Mouse (Mus musculus) left cerebral cortex, adult 18-20 months (tissue): ENCODE results near the gene Sema4a. TPM values are rescaled to one million over a fixed set of nuclear protein-coding genes. Genes with fewer than 3 reads are reported as not detected.
A peak's percentile ranks its signal among the peaks of the same experiment; 100 is the strongest.

Source experiments
- DNase-seq, 2 experiments: peaks; one replicate each; pipeline ENCODE4 v3.0.0; 2021 to 2022; ENCODE audit warnings: low spot score in 2 of 2, mixed read lengths in 1 of 2
- total RNA-seq, 2 experiments: library from RNA; stranded (reverse); gene quantifications; 2 replicates each; pipeline ENCODE4 v1.2.3; 2021

Gene Sema4a
- total RNA-seq, 2 experiments from 2014 or later: 70.4 to 76.5 TPM

DNA sequence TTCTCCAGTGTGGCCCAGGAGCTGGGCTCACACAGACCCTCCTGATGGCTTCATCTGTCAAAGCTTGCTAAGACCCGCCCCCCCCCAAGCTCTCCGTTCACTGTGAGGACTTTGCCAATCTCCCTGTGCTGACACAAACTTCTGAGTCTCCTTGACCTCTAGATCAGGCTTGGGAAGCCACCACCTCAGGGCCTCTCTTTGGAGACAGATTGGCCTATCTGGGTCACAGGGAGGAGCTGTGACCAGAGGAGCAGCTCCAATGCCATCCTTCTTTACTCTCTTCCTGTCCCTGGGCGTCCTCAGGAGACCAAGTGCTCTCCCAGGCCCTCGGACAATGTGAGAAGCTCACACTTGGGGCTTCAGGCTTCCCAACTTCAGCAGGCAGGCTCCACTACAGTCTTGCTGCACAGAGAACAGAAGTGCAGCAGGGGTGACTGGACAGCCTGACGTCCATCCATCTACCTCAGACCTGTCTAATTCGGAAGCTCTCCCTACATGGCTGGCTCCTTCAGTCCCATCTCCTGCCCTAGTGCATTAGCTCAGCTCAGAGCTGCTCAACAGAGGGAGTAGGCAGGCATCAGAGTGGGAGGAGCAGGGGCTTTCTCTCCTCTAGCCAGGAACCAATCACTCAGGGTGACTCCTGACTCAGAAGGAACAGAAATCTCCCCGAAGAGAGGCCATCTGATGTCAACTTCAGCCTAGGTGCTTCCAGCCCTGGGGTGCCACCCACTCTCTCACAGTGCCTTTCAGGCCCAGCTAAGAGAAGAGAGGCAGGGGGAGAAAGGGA is 4.0 kb downstream of the Sema4a start:
- no peak for DNase-seq

DNA sequence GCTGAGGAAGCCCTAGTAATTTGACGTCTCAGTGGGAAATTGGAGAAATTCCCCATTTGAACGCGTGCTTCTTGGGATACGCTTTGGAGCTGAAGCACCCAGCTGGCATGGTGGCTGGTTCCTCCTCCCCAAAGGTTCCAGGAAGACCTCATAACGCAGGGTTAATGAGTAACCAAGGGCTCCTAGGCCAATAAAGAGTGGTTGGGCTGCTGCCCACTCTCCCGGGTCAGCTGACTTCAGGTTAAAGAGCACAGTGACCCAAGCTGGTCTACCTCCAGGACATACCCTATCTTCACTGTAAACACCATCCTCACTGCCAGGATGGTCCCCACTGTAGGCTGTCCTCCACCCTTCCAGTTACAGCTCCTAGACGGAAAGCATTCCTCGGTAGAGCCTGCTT is 4.7 kb downstream of the Sema4a start:
- no peak for DNase-seq

DNA sequence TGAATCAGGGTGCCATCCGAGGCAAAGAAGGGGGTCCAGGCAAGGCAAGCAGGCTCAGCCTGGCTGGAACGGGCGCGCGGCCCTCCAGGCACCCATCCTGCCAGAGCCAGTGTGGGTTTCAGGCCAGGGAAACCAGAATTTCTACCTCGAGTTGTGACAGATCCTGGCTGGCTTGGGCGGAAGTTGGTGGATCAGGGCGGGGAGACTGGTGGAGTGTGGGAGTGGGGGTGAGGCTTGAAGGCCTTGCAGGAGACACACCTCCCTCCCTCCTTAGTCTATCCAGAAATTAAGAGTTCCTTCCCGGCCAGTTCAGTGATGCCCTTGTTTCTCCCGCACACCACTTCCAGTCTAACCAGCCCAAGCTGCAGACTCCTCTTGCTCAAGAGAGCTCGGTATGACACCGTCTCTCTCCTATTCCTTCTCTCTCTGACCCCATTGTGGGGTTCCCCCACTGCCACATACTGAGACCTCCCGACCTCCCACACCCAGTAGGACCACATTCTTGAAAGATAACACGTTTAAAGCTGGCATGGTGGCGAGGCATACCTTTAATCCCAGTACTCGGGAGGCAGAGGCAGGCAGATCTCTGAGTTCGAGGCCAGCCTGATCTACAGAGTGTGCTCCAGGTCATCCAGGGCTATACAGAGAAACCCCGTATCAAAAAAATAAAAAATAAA is 5.3 kb downstream of the Sema4a start:
- no peak for DNase-seq

DNA sequence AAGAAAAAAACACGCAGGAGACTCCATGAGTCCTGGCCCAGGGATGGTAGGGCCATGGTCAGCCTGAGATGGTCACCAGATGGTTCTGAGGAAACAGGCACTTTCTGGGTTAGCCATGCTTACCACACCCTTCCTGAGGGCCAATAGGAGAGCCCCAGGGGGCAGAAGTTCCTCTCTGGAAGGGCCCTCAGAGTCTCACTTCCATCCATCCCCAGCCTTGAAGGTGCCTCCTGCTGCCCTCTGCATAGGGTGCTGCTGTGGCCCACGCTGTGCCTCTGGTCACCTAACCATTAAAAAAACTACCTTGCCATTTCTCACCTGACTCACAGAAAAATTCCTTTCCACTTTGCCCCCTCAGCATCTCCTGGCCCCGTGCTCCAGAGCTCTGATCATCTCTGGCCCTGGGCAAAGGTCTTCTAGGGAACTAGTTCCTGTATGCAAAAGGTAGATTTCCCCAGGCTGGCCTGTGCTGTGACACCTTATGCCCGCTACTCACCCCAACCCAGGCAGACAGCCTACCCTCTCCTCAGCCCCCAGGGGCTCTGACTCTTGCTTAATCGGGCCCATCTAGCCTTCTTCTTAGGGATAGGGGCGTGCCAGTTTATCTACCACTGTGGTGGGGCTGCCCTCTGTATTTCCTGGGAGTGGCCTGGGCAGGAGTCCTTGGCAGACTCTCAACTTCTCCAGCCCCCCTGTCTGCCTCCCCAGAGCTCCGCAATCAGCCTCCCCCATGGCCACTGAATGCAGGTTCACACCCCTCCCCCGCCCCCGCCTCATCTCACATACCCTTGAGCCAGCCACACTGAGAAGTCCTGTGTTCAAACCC is 6.0 kb downstream of the Sema4a start:
- no peak for DNase-seq

DNA sequence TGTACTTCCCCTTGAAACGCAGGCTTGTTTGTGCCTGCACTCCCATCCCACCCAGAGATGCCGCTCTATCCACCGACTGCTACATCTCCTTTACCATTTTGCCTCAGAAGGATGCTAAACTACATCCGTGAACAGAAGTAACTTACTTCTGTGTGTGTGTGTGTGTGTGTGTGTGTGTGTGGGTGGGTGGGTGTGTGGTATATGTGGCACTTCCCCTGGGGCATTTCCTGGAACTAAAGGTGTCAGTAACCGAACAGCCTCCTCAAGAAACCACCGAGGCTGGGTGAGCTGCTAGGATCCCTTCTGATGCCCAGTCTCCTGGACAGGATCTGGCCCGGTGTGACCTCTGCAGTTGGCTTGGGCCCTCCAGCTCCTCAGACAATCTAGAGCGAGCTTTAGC is 7.0 kb downstream of the Sema4a start:
- no peak for DNase-seq

DNA sequence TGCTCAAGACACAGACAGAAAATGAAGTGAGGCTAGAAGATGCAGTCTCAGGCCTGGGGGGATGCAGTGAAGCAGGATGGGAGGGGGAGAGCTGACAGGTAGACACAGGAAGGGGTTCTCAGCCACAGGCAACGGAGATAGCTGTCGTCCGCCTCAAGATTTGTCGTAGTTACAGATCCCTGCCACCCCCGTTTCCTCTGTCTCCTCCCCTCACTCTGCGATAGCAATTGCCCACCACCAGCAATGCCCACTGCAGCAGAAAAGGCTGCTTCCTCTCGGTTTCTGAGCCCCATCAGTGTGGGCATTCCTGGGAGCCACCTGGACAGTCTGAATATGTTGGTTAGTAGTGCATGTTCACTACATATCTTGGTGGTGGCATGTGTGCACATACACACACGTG is 7.6 kb downstream of the Sema4a start:
- DNase-seq: no peak

DNA sequence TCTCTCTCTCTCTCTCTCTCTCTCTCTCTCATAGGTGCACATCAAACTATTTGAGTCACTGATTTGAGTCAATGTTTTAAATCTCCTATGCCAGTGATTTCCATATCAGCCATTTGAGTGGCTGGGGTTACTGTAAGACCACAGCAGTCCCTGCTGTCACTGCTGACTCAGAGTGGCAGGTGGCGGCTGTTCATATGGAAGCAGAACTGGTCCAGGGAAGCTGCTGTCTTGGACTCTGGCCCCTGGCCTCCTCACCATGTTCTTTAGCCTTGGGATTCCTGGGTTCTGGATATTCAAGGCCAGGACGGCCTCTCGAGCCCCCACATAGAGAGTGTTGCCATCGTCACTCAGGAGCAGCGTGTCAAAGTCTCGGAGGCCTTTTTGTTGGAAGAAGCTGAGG is 8.3 kb downstream of the Sema4a start:
- DNase-seq: no peak

DNA sequence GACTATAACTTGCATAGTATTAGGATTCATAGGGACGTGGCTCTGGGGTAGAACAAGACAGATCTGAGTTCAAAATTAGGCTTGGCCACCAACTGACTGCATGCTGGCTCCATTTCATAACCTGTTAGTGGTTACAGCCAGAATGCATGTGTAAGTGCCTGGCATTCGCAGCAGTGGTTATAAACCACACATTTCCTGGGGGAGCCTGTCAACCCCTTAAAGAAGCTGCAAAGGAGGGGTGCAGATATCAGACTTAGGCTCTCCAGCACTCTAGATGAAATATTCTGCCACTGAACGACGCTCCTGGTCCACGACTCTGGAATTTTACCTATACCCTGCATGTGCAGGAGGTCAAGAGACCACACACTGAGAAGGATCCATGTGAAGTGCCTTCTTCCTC is 8.7 kb downstream of the Sema4a start:
- DNase-seq: no peak

DNA sequence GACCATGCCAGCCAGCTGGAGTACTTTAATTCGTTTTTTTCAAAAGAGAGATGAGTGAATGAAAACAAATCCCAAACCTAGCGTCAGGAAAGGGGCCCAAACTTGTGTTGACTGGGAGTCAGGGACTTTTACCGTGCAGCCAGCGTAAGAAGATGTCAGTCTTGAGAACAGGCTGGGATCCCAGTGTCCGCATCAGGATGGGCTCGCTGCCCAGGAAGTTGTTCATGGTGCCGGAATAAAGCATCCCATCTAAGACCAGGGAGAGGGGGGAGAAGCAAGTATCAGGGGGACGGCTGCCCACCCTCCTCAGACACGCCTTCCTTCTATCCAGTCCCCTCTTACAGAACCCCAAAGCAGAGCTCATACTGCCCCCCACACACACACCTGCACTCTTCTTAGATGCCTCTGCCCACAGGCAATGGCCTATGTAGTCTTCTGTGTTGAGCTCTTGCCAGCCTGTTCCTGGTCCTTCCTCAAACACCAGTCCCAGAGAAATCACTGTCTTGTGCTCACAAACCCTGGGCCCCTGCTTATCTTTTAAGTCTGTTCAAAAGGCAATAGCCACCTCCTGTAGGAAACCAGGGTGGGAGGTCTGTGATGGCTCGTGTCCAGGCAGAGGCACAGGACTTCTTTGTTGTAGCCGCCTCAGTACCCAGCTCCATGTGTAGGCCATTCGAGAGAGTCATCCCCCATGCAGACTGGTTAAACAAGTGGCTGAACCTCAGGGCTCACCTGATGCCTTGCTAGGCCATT is 10.4 kb downstream of the Sema4a start:
- no peak for DNase-seq

DNA sequence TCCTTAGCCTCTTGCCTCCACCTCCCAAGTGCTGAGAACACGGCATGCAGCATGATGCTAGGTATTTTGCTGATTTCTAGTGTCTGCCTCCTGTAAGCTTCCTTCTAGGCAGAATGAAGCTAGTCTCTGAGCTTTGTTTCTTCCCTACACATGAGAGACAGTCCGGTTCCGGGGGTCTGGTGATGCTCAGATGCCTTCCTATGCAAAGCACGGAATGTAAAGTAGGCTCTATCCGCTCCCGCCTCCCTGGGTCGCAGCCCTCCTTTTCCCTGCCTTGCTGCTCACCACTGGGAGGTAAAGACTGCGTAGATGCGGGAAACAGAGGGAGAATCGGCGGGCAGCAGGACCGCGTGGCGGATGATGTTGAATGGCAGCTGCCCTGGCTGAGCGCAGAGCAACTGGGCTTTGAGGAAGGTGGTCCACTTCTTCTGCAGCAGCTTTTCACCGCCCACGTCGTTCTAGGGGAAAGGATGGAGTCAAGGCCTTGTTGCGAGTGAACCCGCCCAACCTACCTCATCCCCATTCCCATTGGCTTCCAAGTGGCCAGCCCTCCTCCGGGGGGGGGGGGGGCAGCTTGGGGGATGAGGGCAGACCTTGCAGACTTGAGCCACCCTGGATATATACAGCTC is 11.5 kb downstream of the Sema4a start:
- no peak for DNase-seq

DNA sequence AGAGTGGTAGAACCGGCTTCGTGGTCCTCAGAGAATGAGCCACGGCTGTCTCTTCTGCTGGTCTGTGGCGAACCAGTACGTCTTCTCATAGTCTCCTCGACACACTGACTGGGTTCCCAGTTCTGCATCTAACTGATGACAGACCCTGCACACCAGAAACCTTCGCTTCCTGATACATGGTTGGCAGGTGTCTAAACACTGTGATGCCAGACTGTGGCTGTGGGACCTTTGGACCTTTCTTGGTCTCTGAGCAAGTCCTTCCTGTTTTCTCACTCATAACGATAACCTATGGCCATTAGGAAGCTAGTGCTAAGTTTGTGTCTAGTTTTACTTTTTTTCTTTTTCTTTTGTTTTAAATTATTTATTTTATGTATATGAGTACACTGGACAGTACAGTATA is 12.5 kb downstream of the Sema4a start:
- DNase-seq: no peak

DNA sequence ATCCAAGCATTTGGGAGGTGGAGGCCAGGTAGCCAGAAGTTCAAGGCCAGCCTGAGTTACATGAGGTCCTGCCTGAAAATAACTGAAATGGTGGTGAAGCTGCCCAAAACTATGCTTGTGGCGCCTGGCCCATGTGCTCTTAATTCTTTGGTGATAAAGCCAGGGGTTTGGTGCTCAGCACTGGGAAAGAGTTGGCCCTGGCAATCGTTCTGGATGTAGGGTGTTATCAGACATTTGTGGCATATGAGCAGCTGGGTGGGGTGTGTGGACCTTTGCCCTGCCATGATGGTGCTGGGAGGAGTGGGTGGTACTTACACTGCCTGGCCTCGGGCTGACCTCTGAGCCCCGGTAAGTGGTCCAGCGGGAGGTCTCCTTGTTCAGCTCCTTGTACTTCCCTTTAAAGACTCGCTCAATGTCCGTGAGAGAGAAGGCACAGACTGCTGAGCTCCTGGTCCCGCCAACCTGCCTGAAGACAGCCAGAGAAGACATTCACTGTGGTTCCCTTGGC is 13.3 kb downstream of the Sema4a start:
- DNase-seq: no peak

DNA sequence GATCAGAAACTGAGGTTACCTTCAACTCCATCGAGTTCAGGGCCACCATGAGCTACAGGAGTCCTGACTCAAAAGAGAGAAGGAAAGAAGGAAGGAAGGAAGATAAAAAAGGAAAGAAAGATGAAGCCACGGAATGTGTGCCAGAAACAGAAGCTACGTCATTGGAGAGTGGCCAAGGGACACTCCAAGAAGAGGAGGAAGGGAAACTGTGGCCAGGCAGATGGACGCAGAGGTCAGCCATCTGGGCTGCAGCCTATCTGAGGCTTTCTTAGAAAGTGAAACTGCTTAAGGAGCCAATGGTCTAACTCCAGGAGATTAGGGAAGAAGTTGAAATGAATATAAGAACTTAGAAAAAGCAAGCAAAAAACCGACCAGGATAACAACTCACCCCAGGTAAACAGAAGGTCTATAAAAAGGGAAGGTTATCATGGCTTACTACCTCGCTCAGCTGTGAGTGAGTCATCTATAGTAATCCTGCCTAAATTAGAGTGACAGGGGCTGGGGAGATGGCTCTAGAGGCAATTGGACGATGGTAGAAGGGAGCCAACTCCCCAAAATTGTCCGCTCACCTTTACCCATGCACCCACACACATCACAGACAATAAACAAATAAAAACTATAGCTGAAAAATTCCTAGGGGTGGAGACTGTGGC is 14.4 kb downstream of the Sema4a start:
- no peak for DNase-seq

DNA sequence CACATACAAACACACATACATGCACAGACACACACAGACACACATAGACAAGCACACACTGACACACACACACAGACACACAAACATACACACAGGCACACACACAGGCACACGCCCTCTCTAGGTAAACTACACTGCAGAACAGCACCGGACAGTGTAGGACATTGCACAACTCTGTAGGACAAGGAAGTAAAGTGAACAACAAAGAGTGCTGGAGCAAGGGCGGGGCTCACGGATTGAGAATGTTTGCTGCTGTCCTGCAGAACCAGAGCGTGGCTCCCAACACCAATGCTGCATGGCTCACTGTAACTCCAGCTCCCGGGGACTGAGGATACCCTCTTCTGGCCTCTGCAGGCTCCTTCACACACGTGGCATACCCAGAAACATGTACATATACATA is 18.1 kb downstream of the Sema4a start:
- DNase-seq: no peak

DNA sequence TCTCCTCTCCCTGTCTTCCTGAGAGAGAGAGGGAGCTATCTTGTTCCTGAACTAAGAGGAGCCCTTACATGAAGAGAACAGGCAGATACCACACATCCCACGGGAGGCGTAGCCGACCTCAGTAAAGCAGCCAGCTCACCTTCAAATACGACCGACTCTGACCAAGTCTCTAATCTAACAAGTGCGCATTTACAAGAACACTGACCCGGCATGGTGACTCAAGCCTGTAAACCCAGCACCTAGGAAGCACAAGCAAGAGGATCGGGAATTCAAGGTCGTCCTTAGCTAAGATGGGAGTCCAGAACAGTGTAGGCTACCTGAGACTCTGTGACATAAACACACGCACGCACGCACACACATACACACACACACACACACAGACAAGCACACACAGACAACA is 18.5 kb downstream of the Sema4a start:
- no peak for DNase-seq

DNA sequence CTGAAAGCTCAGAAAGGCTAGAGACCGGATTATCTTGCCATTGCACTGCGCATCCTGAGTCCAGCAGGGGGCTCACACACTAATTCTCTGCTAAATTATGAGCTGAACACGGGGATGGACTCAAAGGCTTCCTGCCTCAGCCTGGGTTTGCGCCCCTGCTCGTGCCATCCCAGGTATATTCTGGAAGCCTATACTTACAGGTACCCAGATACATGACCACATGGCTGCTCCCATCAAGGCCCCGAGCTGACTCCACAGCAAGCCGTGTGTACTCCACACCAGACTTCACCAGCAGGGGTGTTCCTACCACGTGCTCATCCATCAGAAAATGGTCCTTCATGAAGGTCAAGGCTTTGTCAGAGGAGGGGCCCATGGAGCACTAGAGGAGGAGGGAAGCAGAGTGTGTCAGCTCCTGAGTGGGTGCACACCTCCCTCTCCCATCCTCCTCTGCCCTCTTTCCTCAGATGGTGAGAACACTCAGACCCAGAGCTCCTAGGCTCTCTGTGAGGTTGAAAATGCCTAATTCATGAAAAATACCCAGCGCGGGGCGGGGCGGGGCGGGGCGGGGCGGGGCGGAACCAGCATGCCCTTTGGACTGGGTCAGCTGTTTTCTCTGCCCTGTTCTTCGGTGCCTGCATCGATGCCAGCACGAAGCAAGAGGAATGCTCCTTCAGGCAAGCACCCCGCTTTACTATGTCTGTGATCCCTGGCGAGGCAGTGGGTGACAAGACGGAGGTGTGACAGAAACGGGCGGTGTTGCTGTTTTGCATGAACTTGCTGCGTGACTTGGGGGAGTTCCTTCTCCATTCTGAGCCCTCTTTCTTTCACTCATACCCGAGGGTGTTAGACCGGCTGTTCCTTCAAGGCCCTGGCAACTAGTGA is 20.2 kb downstream of the Sema4a start:
- DNase-seq: peak; percentile 53 to 70

DNA sequence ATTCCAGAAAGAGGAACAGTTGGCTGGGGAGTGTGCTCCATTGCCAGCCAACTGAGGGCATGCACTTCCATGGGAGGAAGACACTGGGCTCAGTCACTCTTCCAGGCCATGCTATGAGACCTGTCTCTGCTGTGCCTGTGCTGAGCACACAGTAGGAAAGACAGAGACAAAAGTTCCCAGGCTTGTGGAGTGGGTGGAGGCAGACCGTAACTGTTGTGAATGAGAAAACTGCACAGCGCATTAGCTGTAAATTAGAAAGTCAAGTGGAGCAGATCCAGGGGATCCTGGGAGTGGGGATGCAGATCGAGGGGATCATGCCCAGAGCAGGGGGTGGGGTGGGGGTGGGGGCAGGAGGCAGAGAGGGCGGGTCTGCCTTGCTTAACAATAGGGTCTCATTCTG is 21.4 kb downstream of the Sema4a start:
- DNase-seq: no peak

DNA sequence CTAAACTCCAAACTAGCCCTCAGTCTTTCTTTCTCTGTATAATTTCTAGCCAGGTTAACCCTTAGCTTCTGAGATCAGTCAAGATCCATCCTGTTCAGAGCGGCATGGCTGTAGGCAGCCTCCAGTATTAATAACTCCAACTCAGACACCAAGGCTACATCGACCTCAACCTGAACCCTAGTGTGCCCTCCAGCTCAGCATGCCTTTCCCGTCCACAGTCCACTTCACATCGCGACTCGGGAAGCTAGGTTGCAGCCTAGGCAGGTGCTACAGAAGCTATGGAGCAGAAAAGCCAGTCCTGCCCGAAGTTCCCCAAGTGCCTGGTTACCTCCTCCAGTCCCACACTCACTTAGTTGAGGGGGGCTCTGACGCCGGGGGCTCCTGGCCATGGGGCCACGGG is 23.5 kb downstream of the Sema4a start:
- DNase-seq: no peak
